Mouse (Mus musculus) limb, embryonic 10.5 days (tissue): ENCODE measurements around the gene Atp4a. TPM values are rescaled to one million over a fixed set of nuclear protein-coding genes. Genes with fewer than 3 reads are reported as not detected.

Experiments used
- DNase-seq: peaks from one replicate; pipeline ENCODE4 v3.0.0-alpha.2; 2017; ENCODE audit warnings: low spot score
- H3K27ac ChIP-seq: fragments of 300-500 bp; sonication (generic); 2 replicates; pipeline ENCODE4 v1.5.1; 2016; ENCODE audit warnings: mild to moderate bottlenecking
- H3K27me3 ChIP-seq: fragments of 300-500 bp; sonication (generic); 2 replicates; pipeline ENCODE4 v1.6.1; 2016; ENCODE audit warnings: low read depth, mild to moderate bottlenecking; ENCODE audit not compliant: poor library complexity, severe bottlenecking
- H3K36me3 ChIP-seq: fragments of 300-500 bp; sonication (generic); 2 replicates; pipeline ENCODE4 v1.6.1; 2016; ENCODE audit warnings: mild to moderate bottlenecking, moderate library complexity
- H3K4me1 ChIP-seq: fragments of 300-500 bp; sonication (generic); 2 replicates; pipeline ENCODE4 v1.6.1; 2016
- H3K4me3 ChIP-seq: fragments of 300-500 bp; sonication (generic); 2 replicates; pipeline ENCODE4 v1.5.1; 2016; ENCODE audit warnings: mild to moderate bottlenecking, moderate library complexity
- H3K9me3 ChIP-seq: fragments of 300-500 bp; sonication (generic); replicated peaks from 2 replicates; pipeline ENCODE4 v1.6.1; 2016; ENCODE audit warnings: mild to moderate bottlenecking
- WGBS: fragments of 180-500 bp; shearing (Covaris S2); methylation state at CpG from one replicate; pipeline ENCODE4 v1.1.7; 2016; 5-methylcytosine and 5-hydroxymethylcytosine counted together
- polyA plus RNA-seq: library from polyadenylated mRNA; unstranded; fragments of >200 nt; fragmentation: Nextera tagmentation; extraction: Ambion mirVana; gene quantifications from 2 replicates; pipeline ENCODE4 v1.2.1, GENCODE M21; 2016

Gene Atp4a
- polyA plus RNA-seq, 1 experiment from 2014 or later: 0.38 TPM

DNA sequence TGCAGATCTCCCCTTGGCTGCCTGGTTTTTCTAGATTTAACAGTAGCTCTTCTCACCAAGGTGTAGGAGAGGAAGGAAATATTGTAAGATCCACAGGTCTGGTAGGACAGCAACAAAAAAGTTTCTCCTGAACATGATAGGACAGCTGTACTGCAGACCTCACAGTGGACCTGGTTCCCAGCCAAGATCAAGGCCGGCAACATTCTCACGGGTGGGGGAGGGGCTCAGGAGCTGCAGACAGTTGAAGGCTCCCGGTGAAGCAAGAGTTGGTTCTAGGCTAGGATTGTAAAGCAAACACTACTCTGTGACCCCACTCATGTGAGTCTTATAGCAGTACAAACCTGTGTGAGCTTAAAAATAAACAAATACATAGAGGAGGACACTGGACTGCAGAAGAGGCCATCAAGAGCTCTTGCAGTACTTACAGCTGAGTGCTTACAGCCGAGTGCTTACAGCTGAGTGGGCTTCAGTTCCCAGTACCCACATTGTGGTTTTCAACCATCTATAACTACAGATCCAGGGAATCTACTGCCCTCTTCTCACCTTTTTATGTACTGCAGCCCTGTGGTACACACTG is 32.1 kb downstream of the Atp4a start:
- Histone ChIP-seq H3K27ac (no peak overlapping the region), H3K4me3 (no peak overlapping the region), H3K4me1 (no peaks in the 10 kb centered on the region), H3K9me3 (no peaks in the 10 kb centered on the region), H3K36me3 (peaks cover 14% of the 10 kb centered on the region), H3K27me3 (no peaks in the 10 kb centered on the region)
- no peak for DNase-seq
- WGBS: 47% methylated on average over 4 of the region's 4 CpGs

DNA sequence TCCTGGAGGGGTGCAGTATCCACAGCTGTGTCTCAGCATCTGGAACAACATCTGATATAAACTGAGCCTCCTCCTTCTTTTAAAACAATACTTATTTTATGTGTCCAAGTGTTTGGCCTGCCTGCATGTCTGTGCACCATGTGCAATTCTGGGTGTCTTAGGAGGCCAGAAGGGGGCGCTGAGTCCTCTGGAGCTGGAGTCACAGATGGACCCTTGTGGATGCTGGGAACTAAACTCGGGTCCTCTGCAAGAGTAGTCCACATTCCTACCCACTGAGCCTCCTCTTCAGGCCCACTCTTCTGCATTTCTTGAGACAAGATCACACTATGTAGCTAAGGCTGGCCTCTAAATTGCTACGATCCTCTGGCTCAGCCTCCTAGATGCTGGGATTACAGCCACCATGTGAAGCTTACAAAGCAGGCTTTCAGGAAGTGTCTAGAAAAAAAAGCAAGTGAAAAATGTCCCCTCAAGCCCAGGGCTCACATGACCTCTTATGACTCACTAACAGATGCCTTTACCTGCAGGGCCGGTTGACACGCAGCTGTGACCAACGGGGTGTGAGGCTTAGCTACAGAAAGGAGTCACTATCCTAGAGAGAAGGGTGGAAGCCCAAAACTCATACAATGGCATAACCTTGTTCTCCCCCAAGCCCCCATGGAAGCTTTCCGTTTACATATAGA is 35.7 kb downstream of the Atp4a start:
- no peaks in the 10 kb centered on the region for H3K27me3 ChIP-seq
- H3K4me3 ChIP-seq: no peak overlapping the region
- H3K4me1 ChIP-seq: 0 out of 2 replicates have a peak, but pooled peaks cover 7% of the 10 kb centered on the region
- H3K36me3 ChIP-seq: peaks cover 6% of the 10 kb centered on the region
- DNase-seq: no peak
- H3K9me3 ChIP-seq: no peaks in the 10 kb centered on the region
- H3K27ac ChIP-seq: no peak overlapping the region
- 87% methylated on average over 7 of the region's 7 CpGs for WGBS

DNA sequence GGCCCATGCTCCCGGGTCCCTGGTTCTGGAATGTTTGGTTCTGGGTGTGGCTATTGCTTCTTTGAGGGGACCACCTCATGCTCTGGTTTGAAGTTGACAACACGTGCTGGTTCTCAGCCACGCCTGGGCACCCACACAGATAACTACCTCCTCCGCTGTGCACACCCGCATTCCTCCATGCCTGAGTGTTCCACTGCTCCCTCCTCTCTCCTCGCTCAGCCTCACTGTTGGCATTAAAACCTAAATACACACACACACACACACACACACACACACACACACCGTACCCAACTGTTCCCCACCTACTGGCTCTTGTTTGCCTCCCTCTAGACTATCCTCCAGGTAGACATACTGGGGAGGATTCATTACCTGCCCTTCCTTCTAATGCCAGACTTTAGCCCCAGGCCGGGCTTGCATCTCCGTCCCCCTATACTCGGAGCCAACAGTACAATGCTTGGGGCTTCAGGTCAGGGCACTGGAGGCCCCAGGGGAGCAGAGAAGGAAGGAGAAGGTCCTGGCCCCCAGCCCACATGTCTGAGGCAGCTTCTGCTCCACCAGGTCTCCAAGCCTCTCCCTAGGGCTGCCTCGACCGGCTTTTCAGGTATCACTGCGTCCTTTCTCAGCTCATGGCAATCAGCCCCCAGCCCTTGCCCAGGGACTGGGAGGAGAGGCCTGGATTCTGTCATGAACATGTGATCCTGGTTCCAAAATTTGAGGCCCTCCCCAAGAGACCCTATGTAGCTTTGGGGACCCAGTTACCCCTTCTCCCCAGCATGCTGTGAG is 38.0 kb downstream of the Atp4a start:
- 88% methylated on average over 13 of the region's 13 CpGs for WGBS
- Histone ChIP-seq H3K4me3 (no peak overlapping the region), H3K9me3 (no peaks in the 10 kb centered on the region; the same call in 1 of the 2 replicates), H3K36me3 (peaks cover 17% of the 10 kb centered on the region), H3K27me3 (no peaks in the 10 kb centered on the region), H3K27ac (no peak overlapping the region), H3K4me1 (0 out of 2 replicates have a peak, but pooled peaks cover 7% of the 10 kb centered on the region)
- DNase-seq: no peak

DNA sequence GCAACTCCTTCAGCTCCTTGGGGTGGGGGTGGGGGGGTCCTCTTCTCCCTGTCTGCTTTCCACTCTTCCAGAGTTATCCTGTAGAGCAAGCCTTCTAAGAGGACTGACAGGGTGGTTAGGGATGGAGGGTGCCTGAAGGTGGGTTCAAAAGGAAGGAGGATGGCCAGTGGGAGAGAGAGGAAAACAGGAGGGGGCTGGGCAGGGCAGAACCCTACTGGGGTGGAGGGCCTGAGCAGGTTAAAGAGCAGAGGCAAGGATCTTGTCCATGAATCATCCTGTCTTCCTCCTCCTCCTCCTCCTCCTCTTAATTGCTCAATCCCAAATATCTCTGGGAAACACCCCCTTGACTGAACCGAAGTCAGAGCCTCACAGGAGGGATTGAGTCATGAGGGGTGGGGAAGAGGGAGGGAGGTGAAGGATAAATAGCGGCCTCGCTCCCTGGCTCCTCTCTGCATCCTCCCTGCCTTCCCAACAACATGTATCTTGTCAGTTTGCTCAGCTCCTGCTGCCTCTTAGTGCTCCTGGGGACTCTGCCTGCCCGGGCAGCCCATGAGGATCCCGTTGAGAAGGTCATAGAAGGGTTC is 39.2 kb downstream of the Atp4a start, which contains the start of gene Sbsn:
Sbsn (plus strand) TSS at position 386 of the 584 bp plus-strand sequence.
- Histone ChIP-seq H3K9me3 (no peaks in the 10 kb centered on the region; the same call in 1 of the 2 replicates), H3K4me1 (0 out of 2 replicates have a peak, but pooled peaks cover 7% of the 10 kb centered on the region), H3K27ac (0 out of 2 replicates have a peak within 1 kb of the TSS, but pooled peaks have one; percentile 42), H3K36me3 (peaks cover 29% of the 10 kb centered on the region), H3K27me3 (no peaks in the 10 kb centered on the region), H3K4me3 (no peak within 1 kb of the TSS)
- DNase-seq: no peak
- WGBS: 44% methylated on average over 5 of the region's 5 CpGs

DNA sequence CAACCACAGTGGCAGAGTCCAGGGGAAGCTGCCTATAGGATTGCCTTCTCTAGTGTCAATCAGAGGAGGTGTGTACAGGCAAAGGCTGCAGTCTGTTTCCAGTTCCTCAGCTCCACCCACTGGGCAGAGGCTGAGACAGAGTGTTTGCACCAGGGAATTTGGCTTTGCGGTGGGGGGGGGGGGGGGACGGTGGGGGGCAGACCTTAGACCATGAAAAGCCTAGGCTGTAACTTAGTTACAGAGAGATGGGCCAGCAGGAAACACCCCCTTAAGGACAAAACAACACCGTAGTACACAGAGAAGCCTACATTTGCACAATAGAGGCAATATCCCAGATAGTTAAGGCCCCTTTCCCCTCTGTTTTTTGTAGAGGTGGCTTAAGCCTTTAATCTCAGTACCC is 45.0 kb downstream of the Atp4a start:
- peaks cover 6% of the 10 kb centered on the region; the same call in 1 of the 2 replicates for H3K4me1 ChIP-seq
- no peaks in the 10 kb centered on the region; the same call in 1 of the 2 replicates for H3K9me3 ChIP-seq
- H3K4me3 ChIP-seq: no peak overlapping the region
- no peak overlapping the region for H3K27ac ChIP-seq
- DNase-seq: no peak
- no peaks in the 10 kb centered on the region for H3K27me3 ChIP-seq
- 74% methylated on average over 3 of the region's 3 CpGs for WGBS
- peaks cover 30% of the 10 kb centered on the region for H3K36me3 ChIP-seq

DNA sequence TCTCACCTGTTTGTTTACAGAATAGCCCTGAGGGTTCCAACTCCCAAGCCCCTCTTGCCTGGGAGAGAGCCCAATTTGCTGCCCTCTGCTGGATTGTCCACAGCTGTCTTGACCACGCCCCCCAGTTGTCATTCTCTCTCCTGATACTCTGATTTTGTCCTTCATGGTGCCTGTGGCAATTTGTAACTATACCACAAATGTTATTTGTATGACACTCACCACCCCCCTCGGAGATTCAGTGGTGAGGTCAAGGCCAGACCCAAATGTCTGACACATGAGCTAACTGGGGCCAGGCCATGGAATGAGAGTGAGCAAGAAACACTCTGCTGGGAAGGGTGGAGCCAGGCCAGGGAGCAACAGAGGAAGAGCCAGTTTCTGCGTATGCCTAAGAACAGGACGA is 46.8 kb downstream of the Atp4a start:
- WGBS: 42% methylated on average over 4 of the region's 4 CpGs

DNA sequence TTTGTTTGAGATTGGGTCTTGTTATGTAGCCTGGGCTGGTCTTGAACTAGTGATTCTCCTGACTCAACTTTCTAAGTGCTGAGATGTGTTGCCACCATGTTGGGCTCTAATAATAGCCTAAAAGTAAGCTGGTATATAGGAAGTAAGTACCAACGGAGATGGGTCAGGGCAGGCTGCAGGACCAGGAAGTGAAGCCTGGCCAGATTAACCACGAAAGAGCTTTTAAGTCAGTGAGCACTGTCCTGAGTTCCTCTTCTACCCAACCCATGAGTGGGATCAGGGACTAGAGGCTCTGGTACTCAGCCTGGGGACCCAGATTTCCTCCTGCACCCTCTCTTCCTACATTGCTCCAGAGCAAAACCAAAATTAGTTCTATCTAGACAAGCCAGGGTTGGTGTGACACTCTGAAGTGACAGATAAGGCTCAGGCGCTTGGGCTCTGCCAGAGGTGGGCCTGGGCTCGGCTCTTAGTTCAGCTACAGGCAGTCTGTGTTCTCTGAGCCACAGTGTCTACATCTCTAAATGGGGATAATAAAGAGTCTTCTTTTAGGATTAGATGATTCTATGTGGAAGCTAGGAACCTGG is 49.9 kb downstream of the Atp4a start:
- WGBS: 84% methylated on average over 4 of the region's 4 CpGs
- Histone ChIP-seq H3K27ac (no peak overlapping the region), H3K9me3 (no peaks in the 10 kb centered on the region), H3K4me3 (no peak overlapping the region), H3K27me3 (peaks cover 7% of the 10 kb centered on the region; the same call in 1 of the 2 replicates), H3K36me3 (0 out of 2 replicates have a peak, but pooled peaks cover under 1% of the 10 kb centered on the region), H3K4me1 (peaks cover 6% of the 10 kb centered on the region; the same call in 1 of the 2 replicates)
- no peak for DNase-seq

More for the DNA sequence above, 46.8 kb downstream of the Atp4a start:
- no peaks in the 10 kb centered on the region; the same call in 1 of the 2 replicates for H3K9me3 ChIP-seq
- H3K27ac ChIP-seq: no peak overlapping the region
- peak; percentile 52 for DNase-seq
- H3K4me3 ChIP-seq: no peak overlapping the region
- no peaks in the 10 kb centered on the region for H3K27me3 ChIP-seq
- peaks cover 28% of the 10 kb centered on the region for H3K36me3 ChIP-seq
- H3K4me1 ChIP-seq: peaks cover 6% of the 10 kb centered on the region; the same call in 1 of the 2 replicates

DNA sequence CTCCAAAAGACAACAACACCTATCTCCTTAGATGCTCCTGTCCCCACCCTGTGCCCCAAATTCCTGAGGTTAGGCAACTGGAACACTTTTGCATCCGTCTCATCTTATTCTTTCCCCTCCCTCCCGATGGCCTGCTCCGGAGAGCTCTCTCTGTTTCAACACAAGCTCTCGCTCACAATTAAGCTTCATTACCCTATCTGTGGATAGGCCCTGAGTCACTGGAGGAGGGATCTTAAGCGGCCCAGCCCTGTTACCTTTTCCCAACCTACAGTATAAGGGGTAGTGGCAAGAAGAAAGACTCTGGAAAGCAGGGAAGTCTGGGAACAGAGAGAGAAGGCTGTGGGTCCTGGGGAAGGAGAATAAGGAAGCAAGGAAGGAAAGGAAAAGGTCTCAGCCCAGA is 51.4 kb downstream of the Atp4a start, which contains the start of gene Dmkn:
Dmkn (plus strand) TSS at position 301 of the 400 bp plus-strand sequence.
- Histone ChIP-seq H3K36me3 (no peaks in the 10 kb centered on the region), H3K9me3 (no peaks in the 10 kb centered on the region), H3K27me3 (peaks cover 7% of the 10 kb centered on the region; the same call in 1 of the 2 replicates), H3K4me3 (no peak within 1 kb of the TSS), H3K4me1 (peaks cover 6% of the 10 kb centered on the region; the same call in 1 of the 2 replicates), H3K27ac (no peak within 1 kb of the TSS)
- DNase-seq: no peak
- WGBS: 62% methylated on average over 5 of the region's 5 CpGs

DNA sequence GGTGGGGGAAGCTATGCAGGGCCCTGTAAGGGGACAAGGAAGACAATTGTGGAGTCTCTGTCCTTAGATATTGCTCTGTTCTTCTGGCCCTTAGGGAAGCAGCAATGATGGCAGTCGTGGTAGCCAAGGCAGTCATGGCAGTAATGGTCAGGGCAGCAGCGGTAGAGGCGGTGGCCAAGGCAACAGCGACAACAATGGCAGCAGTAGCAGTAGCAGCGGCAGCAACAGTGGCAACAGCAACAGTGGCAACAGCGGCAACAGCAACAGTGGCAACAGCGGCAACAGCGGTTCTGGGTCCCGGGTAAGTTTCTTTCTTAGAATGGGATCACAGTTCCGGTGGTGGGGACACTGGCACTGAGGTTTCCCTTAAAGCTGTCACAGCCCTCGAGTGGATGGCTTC is 53.2 kb downstream of the Atp4a start:
- WGBS: 35% methylated on average over 11 of the region's 11 CpGs
- H3K9me3 ChIP-seq: no peaks in the 10 kb centered on the region
- DNase-seq: no peak
- no peak overlapping the region for H3K27ac ChIP-seq
- peaks cover 4% of the 10 kb centered on the region; the same call in 1 of the 2 replicates for H3K4me1 ChIP-seq
- peaks cover 12% of the 10 kb centered on the region; the same call in 1 of the 2 replicates for H3K27me3 ChIP-seq
- no peaks in the 10 kb centered on the region for H3K36me3 ChIP-seq
- H3K4me3 ChIP-seq: no peak overlapping the region

DNA sequence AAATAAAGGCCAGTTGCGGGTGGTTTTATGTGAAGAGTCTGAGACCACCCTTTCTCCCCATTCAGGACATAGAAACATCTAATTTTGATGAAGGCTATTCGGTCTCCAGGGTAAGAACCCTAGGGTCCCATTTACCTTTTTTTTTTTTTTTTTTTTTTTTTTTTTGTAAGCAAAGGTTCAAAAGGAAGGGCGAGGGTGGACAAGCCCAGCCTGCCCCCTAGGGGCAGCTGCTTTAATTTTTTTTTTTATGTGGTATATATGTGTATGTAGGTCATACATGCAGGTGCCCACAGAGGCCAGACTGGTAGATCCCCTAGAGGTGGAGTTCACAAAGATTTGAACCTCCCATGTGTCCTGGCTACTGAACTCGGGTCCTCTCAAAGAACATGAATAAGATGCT is 54.4 kb downstream of the Atp4a start:
- H3K4me1 ChIP-seq: no peaks in the 10 kb centered on the region
- 90% methylated on average over 4 of the region's 4 CpGs for WGBS
- DNase-seq: no peak
- peaks cover 12% of the 10 kb centered on the region; the same call in 1 of the 2 replicates for H3K27me3 ChIP-seq
- H3K4me3 ChIP-seq: no peak overlapping the region
- no peaks in the 10 kb centered on the region for H3K9me3 ChIP-seq
- H3K27ac ChIP-seq: no peak overlapping the region
- no peaks in the 10 kb centered on the region for H3K36me3 ChIP-seq

DNA sequence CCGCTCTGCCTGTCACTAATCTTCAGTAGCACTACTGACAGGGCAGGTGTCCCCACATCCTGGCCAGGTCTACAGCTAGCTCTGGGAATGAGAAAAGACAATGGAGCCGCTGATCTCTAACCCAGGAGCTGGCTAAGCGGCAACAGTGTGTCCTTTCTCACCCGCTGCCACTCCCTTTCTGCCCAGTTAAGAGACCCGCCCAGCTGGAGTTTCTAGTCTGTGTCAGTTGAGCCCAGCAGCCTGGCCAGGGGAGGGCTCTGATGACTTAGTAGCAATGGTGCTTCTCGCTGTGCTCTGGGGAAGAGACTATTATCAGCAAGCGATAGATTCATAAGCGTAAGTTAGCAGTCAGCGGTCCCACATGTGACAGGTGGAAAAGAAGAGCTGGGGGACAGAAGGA is 57.2 kb downstream of the Atp4a start:
- no peak overlapping the region for H3K27ac ChIP-seq
- WGBS: 40% methylated on average over 9 of the region's 9 CpGs
- no peaks in the 10 kb centered on the region for H3K9me3 ChIP-seq
- peaks cover 12% of the 10 kb centered on the region; the same call in 1 of the 2 replicates for H3K27me3 ChIP-seq
- no peak overlapping the region for H3K4me3 ChIP-seq
- H3K4me1 ChIP-seq: no peaks in the 10 kb centered on the region
- H3K36me3 ChIP-seq: no peaks in the 10 kb centered on the region
- DNase-seq: no peak
